Mouse (Mus musculus): Measurements from ENCODE around the gene Trpm8. TPM values are rescaled to one million over a fixed set of nuclear protein-coding genes. Genes with fewer than 3 reads are reported as not detected.

The Trpm8 gene
- polyA plus RNA-seq (2015; fragmentation: Nextera tagmentation; extraction: Ambion mirVana): not detected in 2 replicates

- H3K4me1 ChIP-seq (replicated peaks; ENCODE audit: control insufficient read depth, insufficient read depth, low read length): peaks cover 19% of the 10 kb centered on the region
- no peak for TF ChIP-seq CTCF (IDR thresholded peaks at IDR 0.05; ENCODE audit: low read depth)
- peak within 1 kb of the TSS; percentile 72 for H3K4me3 ChIP-seq (ENCODE audit: low read depth, low read length)
- H3K36me3 ChIP-seq (ENCODE audit: control insufficient read depth, insufficient read depth): peaks cover 31% of the 10 kb centered on the region
- peak within 1 kb of the TSS; percentile 76 for H3K9ac ChIP-seq (ENCODE audit: low read depth, low read length)
- WGBS: under 1% methylated on average over 50 of the region's 50 CpGs
- peak within 1 kb of the TSS; percentile 79 for H3K4me2 ChIP-seq (replicated peaks; ENCODE audit: low read depth)
- peak within 1 kb of the TSS; percentile 83 for H3K27ac ChIP-seq (ENCODE audit: low read depth, low read length)
- no peaks in the 10 kb centered on the region for H3K9me3 ChIP-seq (ENCODE audit: control insufficient read depth)
- peak; percentile 96 for ATAC-seq
- no peaks in the 10 kb centered on the region for H3K27me3 ChIP-seq (replicated peaks; ENCODE audit: control insufficient read depth, insufficient read depth, low read length)
Observed at GRCm38 (mm10) chr1:88277098-88277817, at the start of gene Trpm8, which contains the start of gene Hjurp. Trpm8 (plus strand) TSS chr1:88277661. Hjurp (minus strand) TSS chr1:88277633.

- ATAC-seq: no peak
- Histone ChIP-seq H3K27ac (ENCODE audit: low read depth, low read length) (no peak overlapping the region), H3K4me1 (replicated peaks; ENCODE audit: control insufficient read depth, insufficient read depth, low read length) (no peaks in the 10 kb centered on the region), H3K9ac (ENCODE audit: low read depth, low read length) (no peak overlapping the region), H3K4me3 (ENCODE audit: low read depth, low read length) (no peak overlapping the region), H3K4me2 (replicated peaks; ENCODE audit: low read depth) (no peak overlapping the region), H3K36me3 (ENCODE audit: control insufficient read depth, insufficient read depth) (no peaks in the 10 kb centered on the region), H3K27me3 (replicated peaks; ENCODE audit: control insufficient read depth, insufficient read depth, low read length) (no peaks in the 10 kb centered on the region), H3K9me3 (ENCODE audit: control insufficient read depth) (peaks cover 50% of the 10 kb centered on the region)
- WGBS: 69% methylated on average over 7 of the region's 7 CpGs
- no peak for TF ChIP-seq CTCF (IDR thresholded peaks at IDR 0.05; ENCODE audit: low read depth)
Observed at GRCm38 (mm10) chr1:88228121-88228520, 49.3 kb upstream of the Trpm8 start.

- H3K9ac ChIP-seq (ENCODE audit: low read depth, low read length): no peak overlapping the region
- 79% methylated on average over 3 of the region's 3 CpGs for WGBS
- TF ChIP-seq CTCF (IDR thresholded peaks at IDR 0.05; ENCODE audit: low read depth): no peak
- H3K9me3 ChIP-seq (ENCODE audit: control insufficient read depth): peaks cover 54% of the 10 kb centered on the region
- H3K27me3 ChIP-seq (replicated peaks; ENCODE audit: control insufficient read depth, insufficient read depth, low read length): no peaks in the 10 kb centered on the region
- no peak overlapping the region for H3K4me3 ChIP-seq (ENCODE audit: low read depth, low read length)
- no peaks in the 10 kb centered on the region for H3K4me1 ChIP-seq (replicated peaks; ENCODE audit: control insufficient read depth, insufficient read depth, low read length)
- no peaks in the 10 kb centered on the region for H3K36me3 ChIP-seq (ENCODE audit: control insufficient read depth, insufficient read depth)
- ATAC-seq: no peak
- H3K27ac ChIP-seq (ENCODE audit: low read depth, low read length): no peak overlapping the region
- no peak overlapping the region for H3K4me2 ChIP-seq (replicated peaks; ENCODE audit: low read depth)
Observed at GRCm38 (mm10) chr1:88229566-88229965, 47.9 kb upstream of the Trpm8 start.

- H3K27ac ChIP-seq (ENCODE audit: low read depth, low read length): no peak overlapping the region
- H3K4me3 ChIP-seq (ENCODE audit: low read depth, low read length): no peak overlapping the region
- no peak overlapping the region for H3K4me2 ChIP-seq (replicated peaks; ENCODE audit: low read depth)
- no peaks in the 10 kb centered on the region for H3K36me3 ChIP-seq (ENCODE audit: control insufficient read depth, insufficient read depth)
- peaks cover 57% of the 10 kb centered on the region for H3K9me3 ChIP-seq (ENCODE audit: control insufficient read depth)
- 86% methylated on average over 5 of the region's 5 CpGs for WGBS
- no peak overlapping the region for H3K9ac ChIP-seq (ENCODE audit: low read depth, low read length)
- no peak for ATAC-seq
- no peaks in the 10 kb centered on the region for H3K27me3 ChIP-seq (replicated peaks; ENCODE audit: control insufficient read depth, insufficient read depth, low read length)
- H3K4me1 ChIP-seq (replicated peaks; ENCODE audit: control insufficient read depth, insufficient read depth, low read length): no peaks in the 10 kb centered on the region
- no peak for TF ChIP-seq CTCF (IDR thresholded peaks at IDR 0.05; ENCODE audit: low read depth)
Observed at GRCm38 (mm10) chr1:88229986-88230385, 47.5 kb upstream of the Trpm8 start.

GRCm38 (mm10) chr1:88230421-88230820 is 47.0 kb upstream of the Trpm8 start:
- Histone ChIP-seq H3K27ac (ENCODE audit: low read depth, low read length) (no peak overlapping the region), H3K4me3 (ENCODE audit: low read depth, low read length) (no peak overlapping the region), H3K9ac (ENCODE audit: low read depth, low read length) (no peak overlapping the region), H3K9me3 (ENCODE audit: control insufficient read depth) (peaks cover 60% of the 10 kb centered on the region), H3K4me2 (replicated peaks; ENCODE audit: low read depth) (no peak overlapping the region), H3K4me1 (replicated peaks; ENCODE audit: control insufficient read depth, insufficient read depth, low read length) (no peaks in the 10 kb centered on the region), H3K36me3 (ENCODE audit: control insufficient read depth, insufficient read depth) (no peaks in the 10 kb centered on the region), H3K27me3 (replicated peaks; ENCODE audit: control insufficient read depth, insufficient read depth, low read length) (no peaks in the 10 kb centered on the region)
- no peak for ATAC-seq
- no peak for TF ChIP-seq CTCF (IDR thresholded peaks at IDR 0.05; ENCODE audit: low read depth)
- WGBS: 71% methylated on average over 7 of the region's 7 CpGs

GRCm38 (mm10) chr1:88230981-88231802 is 46.3 kb upstream of the Trpm8 start:
- Histone ChIP-seq H3K9ac (ENCODE audit: low read depth, low read length) (no peak overlapping the region), H3K9me3 (ENCODE audit: control insufficient read depth) (peaks cover 56% of the 10 kb centered on the region)
- WGBS: 76% methylated on average over 6 of the region's 6 CpGs

More at GRCm38 (mm10) chr1:88230981-88231802, 46.3 kb upstream of the Trpm8 start:
- H3K27me3 ChIP-seq (replicated peaks; ENCODE audit: control insufficient read depth, insufficient read depth, low read length): no peaks in the 10 kb centered on the region
- ATAC-seq: no peak
- H3K4me2 ChIP-seq (replicated peaks; ENCODE audit: low read depth): no peak overlapping the region
- H3K4me3 ChIP-seq (ENCODE audit: low read depth, low read length): no peak overlapping the region
- no peaks in the 10 kb centered on the region for H3K36me3 ChIP-seq (ENCODE audit: control insufficient read depth, insufficient read depth)
- no peak overlapping the region for H3K27ac ChIP-seq (ENCODE audit: low read depth, low read length)
- TF ChIP-seq CTCF (IDR thresholded peaks at IDR 0.05; ENCODE audit: low read depth): no peak
- H3K4me1 ChIP-seq (replicated peaks; ENCODE audit: control insufficient read depth, insufficient read depth, low read length): no peaks in the 10 kb centered on the region
